Mouse (Mus musculus) heart, embryonic 12.5 days (tissue): ENCODE measurements around the gene Psrc1. TPM values are rescaled to one million over a fixed set of nuclear protein-coding genes. Genes with fewer than 3 reads are reported as not detected.

Source experiments
- ATAC-seq: fragments of 200-750 bp; cut with Nextera tagmentation; 2 replicates; pipeline ENCODE4 v1.8.0; 2017; ENCODE audit warnings: moderate TSS enrichment, moderate library complexity; ENCODE audit not compliant: insufficient number of reproducible peaks, low FRiP score
- H3K27ac ChIP-seq: fragments of 300-500 bp; sonication (generic); 2 replicates; pipeline ENCODE4 v1.5.1; 2016; ENCODE audit warnings: mild to moderate bottlenecking, moderate library complexity; ENCODE audit not compliant: poor library complexity, severe bottlenecking
- H3K27me3 ChIP-seq: fragments of 300-500 bp; sonication (generic); replicated peaks from 2 replicates; pipeline ENCODE4 v1.6.1; 2016; ENCODE audit warnings: mild to moderate bottlenecking, moderate library complexity
- H3K36me3 ChIP-seq: fragments of 300-500 bp; sonication (generic); 2 replicates; pipeline ENCODE4 v1.6.1; 2016; ENCODE audit warnings: mild to moderate bottlenecking, moderate library complexity
- H3K4me1 ChIP-seq: fragments of 300-500 bp; sonication (generic); replicated peaks from 2 replicates; pipeline ENCODE4 v1.6.1; 2016; ENCODE audit warnings: mild to moderate bottlenecking
- H3K4me2 ChIP-seq: fragments of 300-500 bp; sonication (generic); 2 replicates; pipeline ENCODE4 v1.6.1; 2016; ENCODE audit warnings: mild to moderate bottlenecking, moderate library complexity
- H3K4me3 ChIP-seq: fragments of 300-500 bp; sonication (generic); 2 replicates; pipeline ENCODE4 v1.5.1; 2016; ENCODE audit warnings: mild to moderate bottlenecking
- H3K9ac ChIP-seq: fragments of 300-500 bp; sonication (generic); 2 replicates; pipeline ENCODE4 v1.6.1; 2016; ENCODE audit warnings: mild to moderate bottlenecking, moderate library complexity
- H3K9me3 ChIP-seq: fragments of 300-500 bp; sonication (generic); replicated peaks from 2 replicates; pipeline ENCODE4 v1.6.1; 2016; ENCODE audit warnings: mild to moderate bottlenecking, moderate library complexity
- WGBS: fragments of 180-500 bp; shearing (Covaris S2); methylation state at CpG from one replicate; pipeline ENCODE4 v1.1.7; 2016; 5-methylcytosine and 5-hydroxymethylcytosine counted together
- polyA plus RNA-seq: library from polyadenylated mRNA; unstranded; fragments of >200 nt; fragmentation: Nextera tagmentation; extraction: Ambion mirVana; gene quantifications from 2 replicates; pipeline ENCODE4 v1.2.1, GENCODE M21; 2016

Gene Psrc1
- polyA plus RNA-seq, 1 experiment from 2014 or later: 26.4 TPM

GRCm38 (mm10) chr3:108409656-108410358, 26.2 kb downstream of the Psrc1 start:
- Histone ChIP-seq H3K9me3 (peaks cover 21% of the 10 kb centered on the region), H3K4me3 (no peak overlapping the region), H3K27me3 (peaks cover 36% of the 10 kb centered on the region), H3K4me2 (no peak overlapping the region), H3K36me3 (peaks cover 19% of the 10 kb centered on the region), H3K9ac (0 out of 2 replicates have a peak overlapping the region, but pooled peaks have one; percentile 5), H3K4me1 (peaks cover under 1% of the 10 kb centered on the region; the same call in 1 of the 2 replicates), H3K27ac (no peak overlapping the region)
- WGBS: 62% methylated on average over 8 of the region's 8 CpGs
- no peak for ATAC-seq

- no peak overlapping the region for H3K4me3 ChIP-seq
- H3K9me3 ChIP-seq: peaks cover 21% of the 10 kb centered on the region
- no peak overlapping the region for H3K4me2 ChIP-seq
- H3K36me3 ChIP-seq: peaks cover 19% of the 10 kb centered on the region
- H3K4me1 ChIP-seq: peaks cover 6% of the 10 kb centered on the region; the same call in 1 of the 2 replicates
- WGBS: 38% methylated on average over 5 of the region's 5 CpGs
- peaks cover 35% of the 10 kb centered on the region for H3K27me3 ChIP-seq
- no peak for ATAC-seq
- no peak overlapping the region for H3K27ac ChIP-seq
- H3K9ac ChIP-seq: 0 out of 2 replicates have a peak overlapping the region, but pooled peaks have one; percentile 5
Measured at GRCm38 (mm10) chr3:108410359-108410714, 26.7 kb downstream of the Psrc1 start.

GRCm38 (mm10) chr3:108411026-108411753, 27.6 kb downstream of the Psrc1 start:
- H3K9ac ChIP-seq: no peak overlapping the region
- H3K4me2 ChIP-seq: no peak overlapping the region
- ATAC-seq: no peak
- peaks cover 19% of the 10 kb centered on the region for H3K36me3 ChIP-seq
- H3K9me3 ChIP-seq: peaks cover 21% of the 10 kb centered on the region
- 63% methylated on average over 5 of the region's 5 CpGs for WGBS
- H3K4me3 ChIP-seq: no peak overlapping the region
- no peak overlapping the region for H3K27ac ChIP-seq
- H3K4me1 ChIP-seq: peaks cover 8% of the 10 kb centered on the region; the same call in 1 of the 2 replicates
- peaks cover 31% of the 10 kb centered on the region for H3K27me3 ChIP-seq

- H3K9ac ChIP-seq: no peak overlapping the region
- H3K4me1 ChIP-seq: peaks cover 9% of the 10 kb centered on the region; the same call in 1 of the 2 replicates
- ATAC-seq: no peak
- H3K9me3 ChIP-seq: peaks cover 21% of the 10 kb centered on the region
- no peak overlapping the region for H3K4me3 ChIP-seq
- peaks cover 32% of the 10 kb centered on the region for H3K27me3 ChIP-seq
- H3K36me3 ChIP-seq: peaks cover 19% of the 10 kb centered on the region
- whole genome bisulfite sequencing: 76% methylated on average over 8 of the region's 8 CpGs
- no peak overlapping the region for H3K27ac ChIP-seq
- no peak overlapping the region for H3K4me2 ChIP-seq
Measured at GRCm38 (mm10) chr3:108411754-108412121, 28.1 kb downstream of the Psrc1 start.

- Histone ChIP-seq H3K36me3 (peaks cover 19% of the 10 kb centered on the region), H3K27ac (no peak overlapping the region), H3K4me3 (no peak overlapping the region), H3K9me3 (peaks cover 21% of the 10 kb centered on the region), H3K4me2 (no peak overlapping the region), H3K9ac (no peak overlapping the region), H3K4me1 (peaks cover 9% of the 10 kb centered on the region; the same call in 1 of the 2 replicates), H3K27me3 (peaks cover 40% of the 10 kb centered on the region)
- 93% methylated on average over 35 of the region's 35 CpGs for WGBS
- no peak for ATAC-seq
Measured at GRCm38 (mm10) chr3:108413634-108414360, 30.2 kb downstream of the Psrc1 start.

- Histone ChIP-seq H3K27ac (no peak within 1 kb of the TSS), H3K4me1 (peaks cover 9% of the 10 kb centered on the region; the same call in 1 of the 2 replicates), H3K9ac (peak within 1 kb of the TSS; percentile 78), H3K4me3 (peak within 1 kb of the TSS; percentile 89), H3K27me3 (peaks cover 39% of the 10 kb centered on the region), H3K36me3 (peaks cover 19% of the 10 kb centered on the region), H3K9me3 (peaks cover 21% of the 10 kb centered on the region), H3K4me2 (peak within 1 kb of the TSS; percentile 100)
- peak; percentile 8; the same call in 1 of the 2 replicates for ATAC-seq
- WGBS: 7% methylated on average over 64 of the region's 67 CpGs
Measured at GRCm38 (mm10) chr3:108414857-108415830, 31.5 kb downstream of the Psrc1 start, which contains the start of gene Celsr2. TSS of gene Celsr2 (minus strand) at chr3:108415552.

- Histone ChIP-seq H3K4me3 (peak overlapping the region; percentile 89), H3K27me3 (peaks cover 39% of the 10 kb centered on the region), H3K4me1 (peaks cover 9% of the 10 kb centered on the region; the same call in 1 of the 2 replicates), H3K9ac (peak overlapping the region; percentile 78), H3K27ac (no peak overlapping the region), H3K36me3 (peaks cover 19% of the 10 kb centered on the region), H3K9me3 (peaks cover 21% of the 10 kb centered on the region), H3K4me2 (peak overlapping the region; percentile 100)
- under 1% methylated on average over 48 of the region's 48 CpGs for WGBS
- ATAC-seq: peak; percentile 73
Measured at GRCm38 (mm10) chr3:108415831-108416223, 32.2 kb downstream of the Psrc1 start.

- Histone ChIP-seq H3K27ac (no peak overlapping the region), H3K4me1 (peaks cover 12% of the 10 kb centered on the region), H3K4me3 (no peak overlapping the region), H3K36me3 (peaks cover 31% of the 10 kb centered on the region), H3K9me3 (no peaks in the 10 kb centered on the region), H3K9ac (no peak overlapping the region), H3K4me2 (no peak overlapping the region), H3K27me3 (peaks cover 10% of the 10 kb centered on the region)
- no peak for ATAC-seq
- WGBS: 29% methylated on average over 6 of the region's 6 CpGs
Measured at GRCm38 (mm10) chr3:108423006-108423405, 39.4 kb downstream of the Psrc1 start.

- H3K27ac ChIP-seq: no peak overlapping the region
- H3K9me3 ChIP-seq: no peaks in the 10 kb centered on the region
- peak; percentile 51 for ATAC-seq
- peaks cover 12% of the 10 kb centered on the region for H3K4me1 ChIP-seq
- 0 out of 2 replicates have a peak overlapping the region, but pooled peaks have one; percentile 11 for H3K9ac ChIP-seq
- peaks cover 42% of the 10 kb centered on the region for H3K36me3 ChIP-seq
- peak overlapping the region; percentile 51 for H3K4me2 ChIP-seq
- 20% methylated on average over 11 of the region's 11 CpGs for WGBS
- H3K27me3 ChIP-seq: no peaks in the 10 kb centered on the region
- H3K4me3 ChIP-seq: no peak overlapping the region
Measured at GRCm38 (mm10) chr3:108423844-108424801, 40.5 kb downstream of the Psrc1 start.
